Comparison of ENCODE assay signal across 8 mouse cellular contexts in the genomic region with DNA sequence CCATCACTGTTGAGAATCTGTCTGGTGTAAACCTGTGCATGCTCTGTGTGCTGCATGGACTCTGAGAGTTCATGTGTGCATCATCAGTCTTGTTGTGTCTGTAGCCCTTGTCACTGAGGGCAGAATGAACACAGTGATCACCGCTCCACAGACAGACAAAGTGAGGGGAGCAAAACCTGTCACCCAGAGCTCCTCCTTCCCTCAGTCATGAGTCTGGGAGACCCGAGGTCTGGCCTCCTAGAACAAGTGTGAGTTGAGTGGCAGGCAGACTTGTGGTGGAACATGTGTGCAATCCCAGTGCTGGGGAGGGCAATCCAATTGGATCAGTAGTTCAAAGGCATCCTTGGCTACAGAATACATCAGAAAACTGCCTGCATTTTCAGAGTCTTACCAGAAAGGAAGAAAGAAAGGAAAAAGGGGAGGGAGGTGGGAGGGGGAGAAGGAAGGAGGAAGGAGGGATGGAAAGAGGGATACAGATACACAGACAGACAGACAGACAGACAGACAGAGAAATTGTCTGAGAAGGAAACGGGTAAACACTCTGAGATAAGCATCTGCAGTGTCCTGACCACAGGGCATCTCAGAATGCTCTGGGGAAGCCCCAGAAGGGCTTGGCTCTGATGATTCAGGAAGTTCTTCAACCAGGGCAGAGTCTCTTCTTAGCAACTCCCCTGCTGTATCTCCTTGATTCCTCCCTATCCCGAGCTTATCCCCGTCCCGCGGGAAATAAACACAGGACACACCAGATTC. TPM values are rescaled to one million over a fixed set of nuclear protein-coding genes. Genes with fewer than 3 reads are reported as not detected.
DNase-seq lines count a peak whose midpoint lies in the region; ATAC-seq and TF ChIP-seq lines count a peak whose summit lies in the region.

No protein-coding gene starts in this region.

- in situ Hi-C loops in CH12.LX (cut with MboI; ENCODE audit: low pct_ligation_motif_present, low pct_unique_long_range_greater_than_20kb, low sequenced_read_pairs): loop anchor here (25.0 kb wide), 1 partner anchor 96 kb away; a partner anchor contains a TSS

- peak; percentile 33 for TF ChIP-seq EP300 in CH12.LX (IDR thresholded peaks at IDR 0.05; ENCODE audit: low read length)

- H3K4me3 ChIP-seq in cerebellum, adult 2 months (replicated peaks; ENCODE audit: insufficient read depth, low read depth, low read length): peak overlapping the region; percentile 10
- H3K4me3 ChIP-seq in CH12.LX (replicated peaks in 1 of 3; ENCODE audit: low read depth in 2 of 3, low read length in 2 of 3, poor library complexity in 1 of 3): no peak overlapping the region
- peak overlapping the region; percentile 41 for H3K4me3 ChIP-seq in heart, embryonic 16.5 days (ENCODE audit: low read length)
- H3K4me3 ChIP-seq in stomach, embryonic 15.5 days (replicated peaks): peak overlapping the region; percentile 22

- TF ChIP-seq RAD21 in CH12.LX (IDR thresholded peaks at IDR 0.05; ENCODE audit: low read depth, low read length): no peak; the same call in 1 of the 2 replicates

- no peak overlapping the region for H3K9ac ChIP-seq in CH12.LX (ENCODE audit: insufficient read depth, low read depth)
- H3K9ac ChIP-seq in heart, embryonic 16.5 days (ENCODE audit: low read length): peak overlapping the region; percentile 54
- 0 out of 2 replicates have a peak overlapping the region, but pooled peaks have one; percentile 6 for H3K9ac ChIP-seq in stomach, embryonic 15.5 days

- dilution Hi-C loops in CH12.LX (cut with MboI; ENCODE audit: extremely low pct_ligation_motif_present, extremely low pct_unique_long_range_greater_than_20kb, low sequenced_read_pairs): no loop called here

- H3K27ac ChIP-seq in cerebellum, adult 2 months (ENCODE audit: insufficient read depth, low read length): no peak overlapping the region
- peak overlapping the region; percentile 32; the same call in 1 of the 2 replicates for H3K27ac ChIP-seq in CH12.LX (ENCODE audit: insufficient read depth, low read depth)
- H3K27ac ChIP-seq in heart, embryonic 16.5 days (ENCODE audit: low read length): no peak overlapping the region
- H3K27ac ChIP-seq in stomach, embryonic 15.5 days: no peak overlapping the region

- H3K4me2 ChIP-seq in CH12.LX (ENCODE audit: insufficient read depth, low read depth, poor library complexity, severe bottlenecking): peak overlapping the region; percentile 64
- peak overlapping the region; percentile 61; the same call in 1 of the 2 replicates for H3K4me2 ChIP-seq in heart, embryonic 16.5 days (ENCODE audit: low read depth, low read length)
- H3K4me2 ChIP-seq in stomach, embryonic 15.5 days: peak overlapping the region; percentile 50

- 16% methylated on average over 7 of the region's 7 CpGs for WGBS in cerebellum, adult 2 months
- 18% methylated on average over 7 of the region's 7 CpGs for WGBS in heart, embryonic 16.5 days
- 16% methylated on average over 7 of the region's 7 CpGs for WGBS in stomach, embryonic 15.5 days

- no peaks in the 10 kb centered on the region for H3K36me3 ChIP-seq in CH12.LX (replicated peaks in 1 of 2; ENCODE audit: control insufficient read depth in 1 of 2, insufficient read depth in 1 of 2, low read length in 1 of 2)
- no peaks in the 10 kb centered on the region for H3K36me3 ChIP-seq in heart, embryonic 16.5 days (ENCODE audit: control insufficient read depth, insufficient read depth)
- no peaks in the 10 kb centered on the region for H3K36me3 ChIP-seq in stomach, embryonic 15.5 days

- no peak for TF ChIP-seq CTCF in cerebellum, adult 2 months (IDR thresholded peaks at IDR 0.05; ENCODE audit: borderline replicate concordance, insufficient read depth, low read depth, low read length)
- no peak for TF ChIP-seq CTCF in CH12.LX (conservative IDR thresholded peaks at IDR 0.05 in 1 of 2, IDR thresholded peaks at IDR 0.05 in 1 of 2; ENCODE audit: low read depth in 2 of 2, low read length in 2 of 2)

- no peak for DNase-seq in cerebellum, adult 2 months
- DNase-seq in cerebellum, adult 18-20 months: no peak
- DNase-seq in CH12.LX (ENCODE audit: extremely low read depth): peak; percentile 89
- peak; percentile 32 for DNase-seq in lung, postnatal 25 days (ENCODE audit: low spot score)
- DNase-seq in left cerebral cortex, adult 8-10 months (ENCODE audit: low spot score in 2 of 2): no peak
- no peak for DNase-seq in cerebellum, adult 8-10 months

- no peaks in the 10 kb centered on the region; the same call in 1 of the 2 replicates for H3K4me1 ChIP-seq in cerebellum, adult 2 months (ENCODE audit: control insufficient read depth, insufficient read depth, low read length)
- peaks cover 6 to 29% of the 10 kb centered on the region in 2 experiments for H3K4me1 ChIP-seq in CH12.LX (ENCODE audit: control insufficient read depth in 1 of 2, insufficient read depth in 2 of 2)
- H3K4me1 ChIP-seq in heart, embryonic 16.5 days (ENCODE audit: control insufficient read depth, insufficient read depth, low read length): peaks cover 7% of the 10 kb centered on the region
- 0 out of 2 replicates have a peak, but pooled peaks cover 6% of the 10 kb centered on the region for H3K4me1 ChIP-seq in stomach, embryonic 15.5 days

- TF ChIP-seq POLR2A in cerebellum, adult 2 months (IDR thresholded peaks at IDR 0.05; ENCODE audit: borderline replicate concordance, insufficient read depth, low read length): no peak
- TF ChIP-seq POLR2A in CH12.LX (IDR thresholded peaks at IDR 0.05; ENCODE audit: low read depth, low read length): peak; percentile 24; the same call in 1 of the 2 replicates

- no peaks in the 10 kb centered on the region for H3K27me3 ChIP-seq in cerebellum, adult 2 months (ENCODE audit: control insufficient read depth, insufficient read depth, low read length)
- H3K27me3 ChIP-seq in CH12.LX (replicated peaks): no peaks in the 10 kb centered on the region
- H3K27me3 ChIP-seq in heart, embryonic 16.5 days (ENCODE audit: control insufficient read depth, insufficient read depth, low read length): no peaks in the 10 kb centered on the region
- no peaks in the 10 kb centered on the region for H3K27me3 ChIP-seq in stomach, embryonic 15.5 days (replicated peaks)

- ATAC-seq in heart, embryonic 16.5 days (replicated peaks; ENCODE audit: extremely low read depth, insufficient read depth, low FRiP score): peak; percentile 41; the same call in 1 of the 2 replicates
- no peak for ATAC-seq in stomach, embryonic 15.5 days (ENCODE audit: insufficient read depth, low FRiP score, low read depth)

- H3K9me3 ChIP-seq in CH12.LX (replicated peaks; ENCODE audit: low read length): no peaks in the 10 kb centered on the region
- no peaks in the 10 kb centered on the region for H3K9me3 ChIP-seq in heart, embryonic 16.5 days (replicated peaks; ENCODE audit: control insufficient read depth, low read length)
- H3K9me3 ChIP-seq in stomach, embryonic 15.5 days: no peaks in the 10 kb centered on the region

- H3K79me2 ChIP-seq in CH12.LX (replicated peaks; ENCODE audit: control insufficient read depth, extremely low read depth, insufficient read depth, poor library complexity, severe bottlenecking): peaks cover 2% of the 10 kb centered on the region

TF ChIP-seq in CH12.LX, 34 proteins besides CTCF, POLR2A, EP300 and RAD21:
- TF ChIP-seq ELF1 (IDR thresholded peaks at IDR 0.05; ENCODE audit: low read depth, low read length) (peak; percentile 77), ZMIZ1 (IDR thresholded peaks at IDR 0.05; ENCODE audit: low read depth, low read length) (no peak), JUN (IDR thresholded peaks at IDR 0.05; ENCODE audit: insufficient read depth, low read depth, low read length) (no peak), USF2 (conservative IDR thresholded peaks at IDR 0.05; ENCODE audit: low read depth, low read length) (no peak), IRF4 (IDR thresholded peaks at IDR 0.05; ENCODE audit: low read depth, low read length) (peak; percentile 41), ETS1 (conservative IDR thresholded peaks at IDR 0.05; ENCODE audit: low read depth, low read length) (0 out of 2 replicates have a peak, but pooled peaks have one; percentile 32), CHD2 (IDR thresholded peaks at IDR 0.05; ENCODE audit: low read length) (0 out of 2 replicates have a peak, but pooled peaks have one; percentile 20), MAX (IDR thresholded peaks at IDR 0.05; ENCODE audit: low read length) (no peak), HCFC1 (IDR thresholded peaks at IDR 0.05; ENCODE audit: low read depth, low read length) (0 out of 2 replicates have a peak, but pooled peaks have one; percentile 19)

RNA-seq across cellular contexts. Expression of a gene that starts 4.0 kb away (rescaled TPM):
- 5.7 and 7.2 TPM in 2 replicates for polyA plus RNA-seq in cerebellum, adult 2 months (2012; rRNA removed)
- 3.9 and 5.0 TPM in 2 replicates for total RNA-seq in CH12.LX (2012; rRNA removed)
- 2.3 TPM in 2 replicates for total RNA-seq in CH12.LX (2014; rRNA removed)
- 2.3 and 4.1 TPM in 2 replicates for polyA plus RNA-seq in CH12.LX (2012; ENCODE audit: insufficient read length, low read depth)
- 7.5 and 7.6 TPM in 2 replicates for polyA plus RNA-seq in heart, embryonic 16.5 days (2015; fragmentation: Nextera tagmentation; extraction: Ambion mirVana)
- polyA plus RNA-seq in stomach, embryonic 15.5 days (2015; fragmentation: Nextera tagmentation; extraction: Ambion mirVana): 9.4 and 10.3 TPM in 2 replicates
- 10 to 100 TPM; 13.7 to 17.6 (median 15.3) TPM for total RNA-seq in left cerebral cortex, adult 8-10 months (2022)

RNA-seq across cellular contexts. Expression of a gene that starts 45.7 kb away (rescaled TPM):
- 10.2 and 10.3 TPM in 2 replicates for polyA plus RNA-seq in cerebellum, adult 2 months (2012; rRNA removed)
- total RNA-seq in CH12.LX (2012; rRNA removed) (9.3 and 10.0 TPM in 2 replicates), CH12.LX (2014; rRNA removed) (7.1 and 7.8 TPM in 2 replicates)
- polyA plus RNA-seq in CH12.LX (2012; ENCODE audit: insufficient read length, low read depth): 4.6 and 4.9 TPM in 2 replicates
- polyA plus RNA-seq in heart, embryonic 16.5 days (2015; fragmentation: Nextera tagmentation; extraction: Ambion mirVana): 12.9 and 14.3 TPM in 2 replicates
- polyA plus RNA-seq in stomach, embryonic 15.5 days (2015; fragmentation: Nextera tagmentation; extraction: Ambion mirVana): 18.3 and 20.0 TPM in 2 replicates
- total RNA-seq in left cerebral cortex, adult 8-10 months (2022): 10 to 100 TPM; 19.1 to 21.0 (median 19.9) TPM

Comparison
In these comparisons a context has a peak if more than half of its experiments do, and no peak if none do; other contexts are left out.
1. DNase-seq: peak in CH12.LX (single experiment) and lung, postnatal 25 days (single experiment); none in cerebellum, adult 2 months (0 of 2), cerebellum, adult 18-20 months (0 of 2), left cerebral cortex, adult 8-10 months (0 of 2) and cerebellum, adult 8-10 months (single experiment).
2. H3K4me3 ChIP-seq: peak in cerebellum, adult 2 months (single experiment), heart, embryonic 16.5 days (single experiment) and stomach, embryonic 15.5 days (single experiment); none in CH12.LX (0 of 3).
3. Peak in every context shown above with its lines, with median percentiles within 50 percentile points of each other: H3K4me2 ChIP-seq.